Comparison of ENCODE assay signal across 25 mouse cellular contexts in the genomic region with DNA sequence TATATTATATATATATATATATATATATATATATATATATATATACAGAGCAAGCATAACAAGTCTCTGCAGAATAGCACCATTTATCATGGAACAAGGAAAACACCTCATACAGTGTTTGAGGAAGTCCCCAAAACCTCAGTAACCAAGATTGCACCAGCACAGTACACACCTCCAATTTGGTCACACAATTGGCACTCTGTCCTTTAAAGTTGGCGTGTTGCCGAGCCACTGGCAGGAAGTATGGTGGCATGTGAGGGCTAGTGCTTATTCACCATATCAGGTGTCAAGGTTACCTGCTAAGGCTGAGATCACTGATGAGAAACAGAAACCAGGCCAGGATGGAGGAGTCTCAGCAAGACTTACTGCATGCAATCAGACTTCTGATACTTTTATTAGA.
DNase-seq lines count a peak whose midpoint lies in the region; ATAC-seq and TF ChIP-seq lines count a peak whose summit lies in the region.
"Had no signal": no experiment of that assay in that cellular context is flagged by ENCODE, and none has a peak within 500 bp of the region (broad histone marks: within the 10 kb centered on the region; RNA-seq: fewer than 3 reads in every experiment).

No protein-coding gene starts in this region.

- WGBS in heart, embryonic 10.5 days: 79% methylated on average over 2 of the region's 2 CpGs
- 76% methylated on average over 2 of the region's 2 CpGs for WGBS in intestine, postnatal 0 days

- TF ChIP-seq CTCF in intestine, postnatal 0 days (IDR thresholded peaks at IDR 0.05; ENCODE audit: low read depth): no peak

- no peaks in the 10 kb centered on the region for H3K36me3 ChIP-seq in heart, embryonic 10.5 days
- H3K36me3 ChIP-seq in intestine, postnatal 0 days (ENCODE audit: control insufficient read depth, insufficient read depth): no peaks in the 10 kb centered on the region
- H3K36me3 ChIP-seq: embryonic facial prominence, embryonic 12.5 days; forebrain, embryonic 15.5 days; G1E; hindbrain, embryonic 10.5 days; limb, embryonic 12.5 days; liver, embryonic 12.5 days; midbrain, embryonic 15.5 days; neural tube, embryonic 15.5 days had no signal

- H3K4me1 ChIP-seq in heart, embryonic 10.5 days: no peaks in the 10 kb centered on the region
- H3K4me1 ChIP-seq in intestine, postnatal 0 days (replicated peaks; ENCODE audit: control insufficient read depth, insufficient read depth, low read length): no peaks in the 10 kb centered on the region
- H3K4me1 ChIP-seq: embryonic facial prominence, embryonic 12.5 days; forebrain, embryonic 15.5 days; hindbrain, embryonic 10.5 days; limb, embryonic 12.5 days; liver, embryonic 12.5 days; megakaryocyte, embryonic 14.5 days; midbrain, embryonic 15.5 days; neural tube, embryonic 15.5 days had no signal

- H3K9ac ChIP-seq in intestine, postnatal 0 days (ENCODE audit: low read depth, low read length): no peak overlapping the region
- H3K9ac ChIP-seq: embryonic facial prominence, embryonic 12.5 days; forebrain, embryonic 15.5 days; limb, embryonic 12.5 days; liver, embryonic 12.5 days; midbrain, embryonic 15.5 days; neural tube, embryonic 15.5 days had no signal

- DNase-seq in adrenal gland, adult 2 months: peak; percentile 7
- DNase-seq in adrenal gland, adult 18-20 months (ENCODE audit: low spot score in 2 of 2): no peak
- peak; percentile 43 to 68 for DNase-seq in heart, adult 18-20 months
- DNase-seq in heart, embryonic 10.5 days (ENCODE audit: low spot score): no peak
- peak; percentile 20 for DNase-seq in adrenal gland, postnatal 10 days
- DNase-seq in heart, postnatal 36 days: peak; percentile 26 to 39
- DNase-seq in spleen, adult 18-20 months: no peak
- DNase-seq: cerebellum, adult 18-20 months; kidney, adult 18-20 months; lung, adult 2 months; right cerebral cortex, postnatal 25 days; thymus, postnatal 14 days had no signal

- no peak for ATAC-seq in intestine, postnatal 0 days
- ATAC-seq: CD4-positive, CD25-positive, alpha-beta regulatory T cell, adult 4 months; forebrain, embryonic 15.5 days; liver, embryonic 12.5 days; midbrain, embryonic 15.5 days had no signal

- no peaks in the 10 kb centered on the region for H3K27me3 ChIP-seq in heart, embryonic 10.5 days (ENCODE audit: insufficient read depth, poor library complexity, severe bottlenecking)
- H3K27me3 ChIP-seq in intestine, postnatal 0 days (replicated peaks; ENCODE audit: control insufficient read depth, insufficient read depth, low read length): no peaks in the 10 kb centered on the region
- H3K27me3 ChIP-seq: embryonic facial prominence, embryonic 12.5 days; forebrain, embryonic 15.5 days; limb, embryonic 12.5 days; liver, embryonic 12.5 days; megakaryocyte, embryonic 14.5 days; midbrain, embryonic 15.5 days; neural tube, embryonic 15.5 days had no signal

- H3K9me3 ChIP-seq in heart, embryonic 10.5 days: no peaks in the 10 kb centered on the region
- no peaks in the 10 kb centered on the region for H3K9me3 ChIP-seq in intestine, postnatal 0 days (ENCODE audit: control insufficient read depth)
- H3K9me3 ChIP-seq: embryonic facial prominence, embryonic 12.5 days; forebrain, embryonic 15.5 days; hindbrain, embryonic 10.5 days; limb, embryonic 12.5 days; liver, embryonic 12.5 days; midbrain, embryonic 15.5 days; neural tube, embryonic 15.5 days had no signal

- no peak overlapping the region for H3K4me2 ChIP-seq in intestine, postnatal 0 days (replicated peaks; ENCODE audit: low read depth)
- H3K4me2 ChIP-seq: embryonic facial prominence, embryonic 12.5 days; forebrain, embryonic 15.5 days; limb, embryonic 12.5 days; liver, embryonic 12.5 days; midbrain, embryonic 15.5 days; neural tube, embryonic 15.5 days had no signal

- intact Hi-C loops in heart, postnatal 36 days (cut with DNase I): no loop called here

- H3K4me3 ChIP-seq in heart, embryonic 10.5 days: no peak overlapping the region
- no peak overlapping the region for H3K4me3 ChIP-seq in intestine, postnatal 0 days (ENCODE audit: low read depth, low read length)
- H3K4me3 ChIP-seq: embryonic facial prominence, embryonic 12.5 days; erythroblast, embryonic 14.5 days; forebrain, embryonic 15.5 days; hindbrain, embryonic 10.5 days; limb, embryonic 12.5 days; liver, embryonic 12.5 days; megakaryocyte, embryonic 14.5 days; midbrain, embryonic 15.5 days; neural tube, embryonic 15.5 days had no signal

- no peak overlapping the region for H3K27ac ChIP-seq in heart, embryonic 10.5 days
- H3K27ac ChIP-seq in intestine, postnatal 0 days (ENCODE audit: low read depth, low read length): no peak overlapping the region
- H3K27ac ChIP-seq: embryonic facial prominence, embryonic 12.5 days; forebrain, embryonic 15.5 days; hindbrain, embryonic 10.5 days; kidney, postnatal 0 days; limb, embryonic 12.5 days; liver, embryonic 12.5 days; midbrain, embryonic 15.5 days; neural tube, embryonic 15.5 days had no signal

Comparison
In these comparisons a context has a peak if more than half of its experiments do, and no peak if none do; other contexts are left out.
1. DNase-seq: peak in adrenal gland, adult 2 months (single experiment), heart, adult 18-20 months (2 of 2), adrenal gland, postnatal 10 days (single experiment) and heart, postnatal 36 days (2 of 2); none in adrenal gland, adult 18-20 months (0 of 2), heart, embryonic 10.5 days (single experiment) and spleen, adult 18-20 months (0 of 2).